Mouse (Mus musculus): ENCODE data around the gene BC107364. TPM values are rescaled to one million over a fixed set of nuclear protein-coding genes. Genes with fewer than 3 reads are reported as not detected.
"Not testable (repeated sequence)": the region's sequence is repeated elsewhere in the genome, so short reads cannot be mapped to it uniquely, and the experiment has no call there.

Gene BC107364
- not detected for total RNA-seq (2018; cell fraction: chromatin; rRNA removed)
- not detected for total RNA-seq (2018; cell fraction: cytosol; rRNA removed)
- not detected for total RNA-seq (2018; cell fraction: nucleus; rRNA removed)
- not detected in 3 replicates for polyA plus RNA-seq (2018)

DNA sequence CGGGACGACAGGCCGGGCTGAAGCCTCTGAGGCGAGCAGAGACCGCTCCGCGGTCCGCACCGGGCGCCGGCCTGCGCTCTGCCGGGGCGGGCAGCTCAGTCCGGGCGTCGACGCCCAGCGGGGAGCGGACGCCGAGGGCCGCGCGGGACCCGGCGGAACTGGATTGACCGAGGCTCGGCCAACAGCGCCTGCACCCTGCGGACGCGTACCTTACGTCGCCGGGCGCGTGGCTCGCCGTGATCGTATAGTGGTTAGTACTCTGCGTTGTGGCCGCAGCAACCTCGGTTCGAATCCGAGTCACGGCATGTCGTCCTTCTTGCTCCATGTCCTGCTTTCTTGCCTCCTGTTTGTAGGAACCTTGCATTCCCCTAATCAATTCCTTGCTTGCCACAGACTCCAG, at the start of gene BC107364:
TSS of gene BC107364 (minus strand) at position 45 of the 400 bp plus-strand sequence.
- not testable (repeated sequence) for H3K36me3 ChIP-seq (ENCODE audit: inconsistent target); H3K4me3 ChIP-seq (ENCODE audit: inconsistent target); H3K79me2 ChIP-seq (ENCODE audit: inconsistent target); H3K27ac ChIP-seq
- no CpG with 5 or more reads among the region's 48 CpGs for WGBS (ENCODE audit: missing documents)

GRCm38 (mm10) chr3:96501391-96502115, 49.4 kb upstream of the BC107364 start:
- peak overlapping the region; percentile 85 for H3K27ac ChIP-seq
- no peaks in the 10 kb centered on the region for H3K36me3 ChIP-seq (ENCODE audit: inconsistent target)
- peak overlapping the region; percentile 79 for H3K4me3 ChIP-seq (ENCODE audit: inconsistent target)
- 0% methylated on average over 27 of the region's 32 CpGs for WGBS (ENCODE audit: missing documents)
- H3K79me2 ChIP-seq (ENCODE audit: inconsistent target) = no peaks in the 10 kb centered on the region

GRCm38 (mm10) chr3:96500691-96501265, 48.7 kb upstream of the BC107364 start:
- peak overlapping the region; percentile 79 for H3K4me3 ChIP-seq (ENCODE audit: inconsistent target)
- WGBS (ENCODE audit: missing documents) = under 1% methylated on average over 19 of the region's 19 CpGs
- no peaks in the 10 kb centered on the region for H3K36me3 ChIP-seq (ENCODE audit: inconsistent target)
- peak overlapping the region; percentile 85 for H3K27ac ChIP-seq
- no peaks in the 10 kb centered on the region for H3K79me2 ChIP-seq (ENCODE audit: inconsistent target)

DNA sequence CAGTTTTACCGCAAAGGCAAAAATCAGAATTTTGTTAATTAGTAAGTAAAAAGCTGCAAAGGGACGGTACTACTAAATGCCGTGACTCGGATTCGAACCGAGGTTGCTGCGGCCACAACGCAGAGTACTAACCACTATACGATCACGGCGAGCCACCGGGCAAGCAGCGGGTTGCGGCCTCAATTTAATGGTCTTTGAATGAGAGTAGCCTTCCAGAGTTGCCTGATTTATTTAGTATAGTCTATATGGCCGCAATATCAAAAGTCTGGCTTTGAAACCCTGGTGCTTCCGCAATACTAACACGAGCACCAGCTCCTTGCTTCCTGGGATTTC, 48.1 kb upstream of the BC107364 start:
- Histone ChIP-seq H3K36me3 (ENCODE audit: inconsistent target) (no peaks in the 10 kb centered on the region), H3K79me2 (ENCODE audit: inconsistent target) (no peaks in the 10 kb centered on the region), H3K4me3 (ENCODE audit: inconsistent target) (peak overlapping the region; percentile 79), H3K27ac (peak overlapping the region; percentile 85)
- WGBS (ENCODE audit: missing documents) = 0% methylated on average over 17 of the region's 17 CpGs

- Histone ChIP-seq H3K27ac (peak overlapping the region; percentile 85), H3K79me2 (ENCODE audit: inconsistent target) (no peaks in the 10 kb centered on the region), H3K36me3 (ENCODE audit: inconsistent target) (no peaks in the 10 kb centered on the region), H3K4me3 (ENCODE audit: inconsistent target) (peak overlapping the region; percentile 79)
- under 1% methylated on average over 33 of the region's 36 CpGs for WGBS (ENCODE audit: missing documents)
These were observed 47.6 kb upstream of the BC107364 start for GRCm38 (mm10) chr3:96499481-96500288.

DNA sequence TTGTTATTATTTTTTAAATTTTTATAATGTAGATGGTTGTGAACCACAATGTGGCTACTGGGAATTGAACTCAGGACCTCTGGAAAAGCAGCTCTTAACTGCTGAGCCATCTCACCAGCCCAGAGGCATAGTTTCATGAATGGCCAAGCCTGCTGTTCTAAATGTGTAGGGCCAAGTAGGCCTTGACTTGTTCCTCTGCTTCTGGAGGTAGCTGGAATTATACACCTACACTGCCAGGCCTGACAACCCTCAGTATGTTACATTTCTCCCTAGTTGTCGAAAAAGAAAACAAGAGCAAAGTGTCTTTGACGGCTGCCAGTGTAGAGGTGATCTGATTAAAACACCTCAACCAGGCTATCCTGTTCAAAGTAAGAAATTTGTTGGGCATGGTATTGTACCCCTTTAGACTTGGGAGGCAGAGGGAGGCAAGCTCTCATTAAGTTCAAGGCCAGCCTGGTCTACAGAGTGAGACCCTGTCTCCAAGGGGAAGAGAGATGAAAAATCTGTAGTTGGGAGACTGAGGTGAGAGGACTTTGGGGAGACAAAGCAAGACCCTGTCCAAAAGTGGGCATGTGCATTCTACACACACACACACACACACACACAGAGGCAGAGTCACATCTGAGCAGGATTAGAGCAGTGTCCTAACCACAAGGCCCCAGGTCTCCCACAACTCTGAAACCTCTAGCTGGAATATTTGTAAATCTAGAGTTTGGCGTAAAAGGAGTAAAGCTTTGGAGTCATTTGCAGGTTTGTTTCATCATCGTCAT, 46.6 kb upstream of the BC107364 start:
- WGBS (ENCODE audit: missing documents) = 96% methylated on average over 4 of the region's 4 CpGs
- no peak overlapping the region for H3K27ac ChIP-seq
- H3K4me3 ChIP-seq (ENCODE audit: inconsistent target) = peak overlapping the region; percentile 79; the same call in 1 of the 2 replicates
- H3K36me3 ChIP-seq (ENCODE audit: inconsistent target) = no peaks in the 10 kb centered on the region
- no peaks in the 10 kb centered on the region for H3K79me2 ChIP-seq (ENCODE audit: inconsistent target)

- Histone ChIP-seq H3K4me3 (ENCODE audit: inconsistent target) (peak overlapping the region; percentile 28), H3K79me2 (ENCODE audit: inconsistent target) (no peaks in the 10 kb centered on the region), H3K27ac (no peak overlapping the region), H3K36me3 (ENCODE audit: inconsistent target) (no peaks in the 10 kb centered on the region)
- WGBS (ENCODE audit: missing documents) = 0% methylated on average over 19 of the region's 19 CpGs
These were observed 45.4 kb upstream of the BC107364 start for GRCm38 (mm10) chr3:96497451-96498028.

DNA sequence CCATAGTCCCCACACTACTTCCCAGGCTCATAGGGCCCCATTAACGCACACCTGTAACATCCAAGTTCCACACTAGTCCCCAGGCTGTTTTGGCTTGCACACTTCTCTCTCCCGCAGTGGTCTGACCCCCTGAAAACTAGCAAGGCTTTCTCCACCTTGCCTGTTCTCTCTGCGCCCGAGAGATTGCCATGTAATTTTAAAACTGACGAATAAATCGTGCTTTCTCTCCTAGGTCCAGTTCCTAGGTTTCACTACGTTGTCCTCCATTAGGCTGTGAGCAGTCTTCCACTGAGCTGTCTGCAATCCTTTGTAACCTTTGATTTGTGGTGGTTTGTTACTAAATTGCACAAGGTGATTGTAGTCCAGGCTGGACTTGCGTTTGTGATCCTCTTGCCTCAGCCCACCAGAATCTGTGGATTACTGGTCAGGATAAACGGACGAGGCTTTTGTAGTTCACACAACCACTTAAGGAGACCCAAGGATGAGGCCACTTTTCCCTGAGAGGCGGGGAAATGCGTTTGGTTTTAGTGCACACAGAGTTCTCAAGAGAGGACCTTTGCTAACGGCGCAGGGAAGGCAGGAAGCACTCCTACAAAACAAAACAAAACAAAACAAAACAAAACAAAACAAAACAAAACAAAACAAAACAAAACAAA, 44.6 kb upstream of the BC107364 start:
- 74% methylated on average over 13 of the region's 14 CpGs for WGBS (ENCODE audit: missing documents)
- not testable (repeated sequence) for H3K4me3 ChIP-seq (ENCODE audit: inconsistent target); H3K36me3 ChIP-seq (ENCODE audit: inconsistent target); H3K27ac ChIP-seq; H3K79me2 ChIP-seq (ENCODE audit: inconsistent target)

DNA sequence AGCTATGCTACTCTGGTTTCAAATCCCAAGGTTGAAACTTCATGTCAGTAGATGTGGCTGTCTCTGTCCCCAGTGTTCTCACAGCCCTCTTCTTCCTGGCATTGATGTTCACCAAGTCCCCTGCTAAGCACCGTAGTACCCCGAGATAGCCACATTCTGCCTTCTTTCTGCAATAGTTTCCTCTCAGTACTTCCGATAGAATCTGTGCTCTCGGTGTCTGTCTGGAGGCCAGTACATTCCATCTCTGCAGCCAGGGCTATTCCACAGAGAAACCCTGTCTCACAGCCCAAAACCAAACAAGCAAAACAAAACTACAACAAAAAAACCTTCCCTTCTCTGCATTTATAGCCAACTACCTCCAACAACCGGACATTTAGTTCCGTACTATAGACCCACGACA, 44.1 kb upstream of the BC107364 start:
- no peak overlapping the region for H3K4me3 ChIP-seq (ENCODE audit: inconsistent target)
- WGBS (ENCODE audit: missing documents) = 94% methylated on average over 5 of the region's 7 CpGs
- no peaks in the 10 kb centered on the region for H3K36me3 ChIP-seq (ENCODE audit: inconsistent target)
- no peak overlapping the region for H3K27ac ChIP-seq
- no peaks in the 10 kb centered on the region for H3K79me2 ChIP-seq (ENCODE audit: inconsistent target)

DNA sequence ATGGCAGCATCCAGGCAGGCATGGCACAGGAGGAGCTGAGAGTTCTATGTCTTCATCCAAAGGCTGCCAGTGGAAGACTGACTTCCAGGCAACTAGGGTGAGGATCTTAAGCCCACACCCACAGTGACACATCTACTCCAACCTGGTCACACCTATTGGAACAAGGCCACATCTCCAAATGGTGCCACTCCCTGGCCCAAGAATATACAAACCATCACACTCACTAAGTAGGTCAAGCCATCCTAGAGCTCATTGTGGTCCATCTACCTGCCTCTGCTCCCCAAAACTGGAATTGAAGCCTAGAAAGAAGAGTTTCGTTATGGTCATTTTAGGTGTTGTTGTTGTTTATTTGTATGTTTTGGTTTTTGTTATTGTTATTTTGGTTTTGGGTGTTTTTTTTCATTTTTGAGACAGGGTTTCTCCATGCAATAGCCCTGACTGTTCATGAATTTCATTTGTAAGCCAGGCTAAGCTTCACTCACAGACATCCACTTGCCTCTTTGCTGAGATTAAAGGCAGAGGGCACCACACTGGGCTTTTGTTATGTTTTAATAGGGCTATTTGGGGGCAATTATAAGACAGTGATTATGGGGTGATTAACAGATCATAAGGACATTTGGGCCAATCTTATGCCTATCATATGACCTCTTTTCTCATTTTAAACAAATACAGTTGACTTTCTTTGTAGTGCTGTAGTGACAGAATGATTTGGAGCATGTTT, 43.5 kb upstream of the BC107364 start:
- Histone ChIP-seq H3K4me3 (ENCODE audit: inconsistent target) (no peak overlapping the region), H3K79me2 (ENCODE audit: inconsistent target) (no peaks in the 10 kb centered on the region), H3K27ac (no peak overlapping the region), H3K36me3 (ENCODE audit: inconsistent target) (no peaks in the 10 kb centered on the region)
- WGBS (ENCODE audit: missing documents) = 80% methylated on average over 1 of the region's 1 CpGs

DNA sequence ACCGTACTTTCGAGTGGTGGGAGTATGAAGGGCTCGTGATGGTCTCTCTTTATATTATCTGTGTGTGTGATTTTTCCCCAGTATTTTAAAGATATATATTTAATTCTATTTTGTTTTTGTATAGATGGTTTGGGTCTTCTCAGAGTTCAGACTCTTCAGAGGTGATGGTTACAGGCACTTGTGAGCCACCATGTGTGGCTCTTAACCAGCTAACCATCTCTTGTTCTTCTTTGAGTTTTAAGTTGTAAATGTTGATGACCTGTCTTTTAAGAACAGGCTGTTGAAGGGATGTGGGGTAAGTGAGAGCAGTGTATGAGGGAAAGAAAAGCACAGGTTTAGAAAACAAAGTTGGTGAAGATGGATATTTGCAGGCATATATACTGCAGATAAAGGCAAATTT, 42.8 kb upstream of the BC107364 start:
- Histone ChIP-seq H3K36me3 (ENCODE audit: inconsistent target) (no peaks in the 10 kb centered on the region), H3K27ac (no peak overlapping the region), H3K79me2 (ENCODE audit: inconsistent target) (no peaks in the 10 kb centered on the region), H3K4me3 (ENCODE audit: inconsistent target) (no peak overlapping the region)
- WGBS (ENCODE audit: missing documents) = no CpG with 5 or more reads among the region's 3 CpGs

GRCm38 (mm10) chr3:96494456-96494855, 42.4 kb upstream of the BC107364 start:
- not testable (repeated sequence) for H3K79me2 ChIP-seq (ENCODE audit: inconsistent target); H3K4me3 ChIP-seq (ENCODE audit: inconsistent target); H3K27ac ChIP-seq; H3K36me3 ChIP-seq (ENCODE audit: inconsistent target)
- WGBS (ENCODE audit: missing documents) = no CpG with 5 or more reads among the region's 11 CpGs

- H3K27ac ChIP-seq = peak overlapping the region; percentile 76
- not testable (repeated sequence) for H3K36me3 ChIP-seq (ENCODE audit: inconsistent target); H3K4me3 ChIP-seq (ENCODE audit: inconsistent target); H3K79me2 ChIP-seq (ENCODE audit: inconsistent target)
- 17% methylated on average over 2 of the region's 8 CpGs for WGBS (ENCODE audit: missing documents)
These were observed 37.5 kb upstream of the BC107364 start for GRCm38 (mm10) chr3:96489636-96490035.
